Mouse (Mus musculus) hindbrain, embryonic 15.5 days (tissue): ENCODE measurements around the gene Slc31a1. TPM values are rescaled to one million over a fixed set of nuclear protein-coding genes. Genes with fewer than 3 reads are reported as not detected.

Experiments
- ATAC-seq: fragments of 200-750 bp; cut with Nextera tagmentation; 2 replicates; pipeline ENCODE4 v1.8.0; 2017; ENCODE audit warnings: low read depth, moderate number of reproducible peaks, moderate TSS enrichment; ENCODE audit not compliant: low FRiP score
- H3K27ac ChIP-seq: fragments of 300-500 bp; sonication (generic); replicated peaks from 2 replicates; pipeline ENCODE4 v1.5.1; 2015; ENCODE audit warnings: mild to moderate bottlenecking, inconsistent platforms
- H3K27me3 ChIP-seq: fragments of 300-500 bp; sonication (generic); 2 replicates; pipeline ENCODE4 v1.6.1; 2015; ENCODE audit warnings: control low read depth, inconsistent platforms
- H3K36me3 ChIP-seq: fragments of 300-500 bp; sonication (generic); 2 replicates; pipeline ENCODE4 v1.6.1; 2015; ENCODE audit warnings: control low read depth, inconsistent platforms
- H3K4me1 ChIP-seq: fragments of 300-500 bp; sonication (generic); replicated peaks from 2 replicates; pipeline ENCODE4 v1.6.1; 2015; ENCODE audit warnings: control low read depth, inconsistent platforms
- H3K4me2 ChIP-seq: fragments of 300-500 bp; sonication (generic); 2 replicates; pipeline ENCODE4 v1.6.1; 2015; ENCODE audit warnings: moderate library complexity, mild to moderate bottlenecking, inconsistent platforms
- H3K4me3 ChIP-seq: fragments of 300-500 bp; sonication (generic); 2 replicates; pipeline ENCODE4 v1.5.1; 2015; ENCODE audit warnings: mild to moderate bottlenecking, inconsistent platforms
- H3K9ac ChIP-seq: fragments of 300-500 bp; sonication (generic); 2 replicates; pipeline ENCODE4 v1.6.1; 2015; ENCODE audit warnings: inconsistent platforms
- H3K9me3 ChIP-seq: fragments of 300-500 bp; sonication (generic); 2 replicates; pipeline ENCODE4 v1.6.1; 2016; ENCODE audit warnings: control low read depth, inconsistent platforms
- WGBS: fragments of 180-500 bp; shearing (Covaris S2); methylation state at CpG from one replicate; pipeline ENCODE4 v1.1.7; 2015; 5-methylcytosine and 5-hydroxymethylcytosine counted together
- polyA plus RNA-seq: library from polyadenylated mRNA; unstranded; fragments of >200 nt; fragmentation: Nextera tagmentation; extraction: Ambion mirVana; gene quantifications from 2 replicates; pipeline ENCODE4 v1.2.1, GENCODE M21; 2015

The Slc31a1 gene
- polyA plus RNA-seq, 1 experiment from 2014 or later, result 46.2 TPM

- no peaks in the 10 kb centered on the region for H3K4me1 ChIP-seq
- no peak overlapping the region for H3K9ac ChIP-seq
- ATAC-seq, result no peak
- no peak overlapping the region for H3K27ac ChIP-seq
- H3K9me3 ChIP-seq, result no peaks in the 10 kb centered on the region
- H3K4me3 ChIP-seq, result no peak overlapping the region
- no peak overlapping the region for H3K4me2 ChIP-seq
- WGBS, result 79% methylated on average over 4 of the region's 4 CpGs
- H3K27me3 ChIP-seq, result no peaks in the 10 kb centered on the region
- no peaks in the 10 kb centered on the region for H3K36me3 ChIP-seq
Measured at GRCm38 (mm10) chr4:62439793-62440192, 79.3 kb downstream of the Slc31a1 start.

GRCm38 (mm10) chr4:62440544-62440943 lies 80.0 kb downstream of the Slc31a1 start:
- Histone ChIP-seq H3K4me1 (no peaks in the 10 kb centered on the region), H3K9ac (no peak overlapping the region), H3K27ac (no peak overlapping the region), H3K27me3 (no peaks in the 10 kb centered on the region), H3K9me3 (no peaks in the 10 kb centered on the region), H3K4me3 (no peak overlapping the region), H3K4me2 (no peak overlapping the region), H3K36me3 (no peaks in the 10 kb centered on the region)
- ATAC-seq, result no peak
- WGBS, result 75% methylated on average over 4 of the region's 4 CpGs

- Histone ChIP-seq H3K9ac (no peak overlapping the region), H3K4me3 (no peak overlapping the region), H3K4me2 (no peak overlapping the region), H3K36me3 (no peaks in the 10 kb centered on the region), H3K4me1 (no peaks in the 10 kb centered on the region), H3K9me3 (no peaks in the 10 kb centered on the region), H3K27ac (no peak overlapping the region), H3K27me3 (no peaks in the 10 kb centered on the region)
- no peak for ATAC-seq
- WGBS, result 68% methylated on average over 4 of the region's 4 CpGs
Measured at GRCm38 (mm10) chr4:62440986-62441385, 80.5 kb downstream of the Slc31a1 start.

Other genes starting within 250 kb of the Slc31a1 start
- gene Mup21, start 209.9 kb upstream of the Slc31a1 start, polyA plus RNA-seq, result not detected in 2 replicates
- 24.4 and 28.3 TPM in 2 replicates for gene Zfp37, start 129.7 kb upstream of the Slc31a1 start, polyA plus RNA-seq
- gene Slc31a2, start 98.2 kb upstream of the Slc31a1 start, polyA plus RNA-seq, result 16.7 and 19.5 TPM in 2 replicates
- 20.9 and 23.3 TPM in 2 replicates for gene Fkbp15, start 179 bp upstream of the Slc31a1 start, polyA plus RNA-seq
- gene Cdc26, start 47.9 kb downstream of the Slc31a1 start, polyA plus RNA-seq, result 74.2 and 81.3 TPM in 2 replicates
- gene Prpf4, start 48.1 kb downstream of the Slc31a1 start, polyA plus RNA-seq, result 14.6 and 15.1 TPM in 2 replicates
- 0.27 TPM in 1 of 2 replicates, not detected in the other for gene Rnf183, start 74.5 kb downstream of the Slc31a1 start, polyA plus RNA-seq
- gene Wdr31, start 110.2 kb downstream of the Slc31a1 start, polyA plus RNA-seq, result 12.9 and 13.2 TPM in 2 replicates
- 0.77 and 1.1 TPM in 2 replicates for gene Bspry, start 119.3 kb downstream of the Slc31a1 start, polyA plus RNA-seq
- 10.9 and 12.1 TPM in 2 replicates for gene Hdhd3, start 142.7 kb downstream of the Slc31a1 start, polyA plus RNA-seq
- gene Alad, start 159.2 kb downstream of the Slc31a1 start, polyA plus RNA-seq, result 68.7 and 75.0 TPM in 2 replicates
- gene Pole3, start 164.3 kb downstream of the Slc31a1 start, polyA plus RNA-seq, result 62.8 and 65.3 TPM in 2 replicates
- gene 4933430I17Rik, start 164.6 kb downstream of the Slc31a1 start, polyA plus RNA-seq, result 0.63 and 0.65 TPM in 2 replicates
- gene Rgs3, start 199.1 kb downstream of the Slc31a1 start, polyA plus RNA-seq, result 63.5 and 69.3 TPM in 2 replicates